Mouse (Mus musculus) intestine, embryonic 16.5 days (tissue): ENCODE measurements around the gene Gadl1. TPM values are rescaled to one million over a fixed set of nuclear protein-coding genes. Genes with fewer than 3 reads are reported as not detected.

Experiments
- ATAC-seq: fragments of 200-750 bp; cut with Nextera tagmentation; 2 replicates; pipeline ENCODE4 v1.8.0; 2017; ENCODE audit warnings: moderate TSS enrichment, moderate library complexity
- H3K27ac ChIP-seq: fragments of 300-500 bp; sonication (generic); 2 replicates; pipeline ENCODE4 v1.5.1; 2014; ENCODE audit warnings: mild to moderate bottlenecking, low read length
- H3K27me3 ChIP-seq: fragments of 300-500 bp; sonication (generic); replicated peaks from 2 replicates; pipeline ENCODE4 v1.6.1; 2014; ENCODE audit warnings: low read length, control low read depth, mixed read lengths; ENCODE audit not compliant: control insufficient read depth, insufficient read depth
- H3K36me3 ChIP-seq: fragments of 300-500 bp; sonication (generic); 2 replicates; pipeline ENCODE4 v1.6.1; 2014; ENCODE audit warnings: low read length, control low read depth; ENCODE audit not compliant: control insufficient read depth, insufficient read depth
- H3K4me1 ChIP-seq: fragments of 300-500 bp; sonication (generic); 2 replicates; pipeline ENCODE4 v1.6.1; 2014; ENCODE audit warnings: low read length, control low read depth, mixed read lengths; ENCODE audit not compliant: control insufficient read depth, insufficient read depth
- H3K4me2 ChIP-seq: fragments of 300-500 bp; sonication (generic); 2 replicates; pipeline ENCODE4 v1.6.1; 2014; ENCODE audit warnings: low read depth, low read length, control low read depth
- H3K4me3 ChIP-seq: fragments of 300-500 bp; sonication (generic); 2 replicates; pipeline ENCODE4 v1.5.1; 2014; ENCODE audit warnings: mild to moderate bottlenecking, low read length
- H3K9ac ChIP-seq: fragments of 300-500 bp; sonication (generic); 2 replicates; pipeline ENCODE4 v1.6.1; 2014; ENCODE audit warnings: low read depth, low read length
- H3K9me3 ChIP-seq: fragments of 300-500 bp; sonication (generic); 2 replicates; pipeline ENCODE4 v1.6.1; 2016; ENCODE audit warnings: low read length, control low read depth; ENCODE audit not compliant: control insufficient read depth
- WGBS: fragments of 180-500 bp; shearing (Covaris S2); extraction: QIAGEN DNeasy Blood & Tissue Kit; methylation state at CpG from one replicate; pipeline ENCODE4 v1.1.7; 2014; 5-methylcytosine and 5-hydroxymethylcytosine counted together
- polyA plus RNA-seq: library from polyadenylated mRNA; unstranded; fragments of >200 nt; fragmentation: Nextera tagmentation; extraction: Ambion mirVana; gene quantifications from 2 replicates; pipeline ENCODE4 v1.2.1, GENCODE M21; 2015

Gadl1 gene
- polyA plus RNA-seq, 1 experiment from 2014 or later = 0.21 TPM

GRCm38 (mm10) chr9:116084324-116084931 is 175.2 kb downstream of the Gadl1 start:
- 82% methylated on average over 12 of the region's 12 CpGs for WGBS
- H3K27me3 ChIP-seq = no peaks in the 10 kb centered on the region

GRCm38 (mm10) chr9:116085999-116086398 is 176.7 kb downstream of the Gadl1 start:
- 77% methylated on average over 6 of the region's 6 CpGs for WGBS

More at GRCm38 (mm10) chr9:116084324-116084931, 175.2 kb downstream of the Gadl1 start:
- no peak overlapping the region for H3K4me3 ChIP-seq
- no peaks in the 10 kb centered on the region for H3K9me3 ChIP-seq
- no peak overlapping the region for H3K27ac ChIP-seq
- H3K4me2 ChIP-seq = no peak overlapping the region
- H3K4me1 ChIP-seq = no peaks in the 10 kb centered on the region
- H3K36me3 ChIP-seq = no peaks in the 10 kb centered on the region
- no peak for ATAC-seq
- no peak overlapping the region for H3K9ac ChIP-seq

GRCm38 (mm10) chr9:116087263-116087662 is 178.0 kb downstream of the Gadl1 start:
- no peaks in the 10 kb centered on the region for H3K9me3 ChIP-seq
- no peak overlapping the region for H3K27ac ChIP-seq
- WGBS = 93% methylated on average over 5 of the region's 5 CpGs

More at GRCm38 (mm10) chr9:116085999-116086398, 176.7 kb downstream of the Gadl1 start:
- Histone ChIP-seq H3K9me3 (no peaks in the 10 kb centered on the region), H3K9ac (no peak overlapping the region), H3K27me3 (no peaks in the 10 kb centered on the region), H3K4me2 (no peak overlapping the region), H3K4me1 (no peaks in the 10 kb centered on the region), H3K27ac (no peak overlapping the region), H3K4me3 (no peak overlapping the region), H3K36me3 (no peaks in the 10 kb centered on the region)
- no peak for ATAC-seq

GRCm38 (mm10) chr9:116087880-116088279 is 178.6 kb downstream of the Gadl1 start:
- ATAC-seq = no peak
- no peak overlapping the region for H3K9ac ChIP-seq
- H3K27ac ChIP-seq = no peak overlapping the region
- no peak overlapping the region for H3K4me2 ChIP-seq
- no peaks in the 10 kb centered on the region for H3K27me3 ChIP-seq
- H3K4me3 ChIP-seq = no peak overlapping the region
- 0 out of 2 replicates have a peak, but pooled peaks cover 3% of the 10 kb centered on the region for H3K36me3 ChIP-seq
- no peaks in the 10 kb centered on the region for H3K9me3 ChIP-seq
- 32% methylated on average over 5 of the region's 5 CpGs for WGBS
- H3K4me1 ChIP-seq = peaks cover 6% of the 10 kb centered on the region; the same call in 1 of the 2 replicates

More at GRCm38 (mm10) chr9:116087263-116087662, 178.0 kb downstream of the Gadl1 start:
- H3K27me3 ChIP-seq = no peaks in the 10 kb centered on the region
- no peak for ATAC-seq
- H3K9ac ChIP-seq = no peak overlapping the region
- 0 out of 2 replicates have a peak, but pooled peaks cover 1% of the 10 kb centered on the region for H3K36me3 ChIP-seq
- H3K4me3 ChIP-seq = no peak overlapping the region
- peaks cover 4% of the 10 kb centered on the region; the same call in 1 of the 2 replicates for H3K4me1 ChIP-seq
- no peak overlapping the region for H3K4me2 ChIP-seq

- Histone ChIP-seq H3K27ac (no peak overlapping the region), H3K9me3 (no peaks in the 10 kb centered on the region), H3K4me3 (no peak overlapping the region), H3K9ac (no peak overlapping the region), H3K4me1 (peaks cover 8% of the 10 kb centered on the region; the same call in 1 of the 2 replicates), H3K4me2 (no peak overlapping the region), H3K36me3 (0 out of 2 replicates have a peak, but pooled peaks cover 3% of the 10 kb centered on the region), H3K27me3 (no peaks in the 10 kb centered on the region)
- no peak for ATAC-seq
- WGBS = 89% methylated on average over 9 of the region's 9 CpGs
Observed at GRCm38 (mm10) chr9:116088912-116089311, 179.7 kb downstream of the Gadl1 start.

GRCm38 (mm10) chr9:116090296-116090695 is 181.0 kb downstream of the Gadl1 start:
- H3K27me3 ChIP-seq = no peaks in the 10 kb centered on the region
- no peak overlapping the region for H3K9ac ChIP-seq
- no peak overlapping the region for H3K27ac ChIP-seq
- H3K9me3 ChIP-seq = no peaks in the 10 kb centered on the region
- 84% methylated on average over 9 of the region's 9 CpGs for WGBS
- peaks cover 8% of the 10 kb centered on the region; the same call in 1 of the 2 replicates for H3K4me1 ChIP-seq
- no peak overlapping the region for H3K4me2 ChIP-seq
- H3K4me3 ChIP-seq = no peak overlapping the region
- H3K36me3 ChIP-seq = 0 out of 2 replicates have a peak, but pooled peaks cover 3% of the 10 kb centered on the region
- no peak for ATAC-seq

- H3K9ac ChIP-seq = no peak overlapping the region
- no peak overlapping the region for H3K4me3 ChIP-seq
- 87% methylated on average over 7 of the region's 7 CpGs for WGBS
- no peaks in the 10 kb centered on the region for H3K9me3 ChIP-seq
- no peak for ATAC-seq
- no peak overlapping the region for H3K4me2 ChIP-seq
- peaks cover 8% of the 10 kb centered on the region; the same call in 1 of the 2 replicates for H3K4me1 ChIP-seq
- no peaks in the 10 kb centered on the region for H3K27me3 ChIP-seq
- H3K27ac ChIP-seq = no peak overlapping the region
- 0 out of 2 replicates have a peak, but pooled peaks cover 3% of the 10 kb centered on the region for H3K36me3 ChIP-seq
Observed at GRCm38 (mm10) chr9:116091101-116091841, 182.0 kb downstream of the Gadl1 start.

- Histone ChIP-seq H3K27me3 (no peaks in the 10 kb centered on the region), H3K9me3 (no peaks in the 10 kb centered on the region), H3K4me1 (peaks cover 8% of the 10 kb centered on the region; the same call in 1 of the 2 replicates), H3K4me2 (no peak overlapping the region), H3K36me3 (0 out of 2 replicates have a peak, but pooled peaks cover 3% of the 10 kb centered on the region), H3K9ac (no peak overlapping the region), H3K4me3 (no peak overlapping the region), H3K27ac (no peak overlapping the region)
- WGBS = 37% methylated on average over 5 of the region's 5 CpGs
- no peak for ATAC-seq
Observed at GRCm38 (mm10) chr9:116091921-116092320, 182.7 kb downstream of the Gadl1 start.
